Mouse (Mus musculus): Measurements from ENCODE around the gene Slc26a5. TPM values are rescaled to one million over a fixed set of nuclear protein-coding genes. Genes with fewer than 3 reads are reported as not detected.

The Slc26a5 gene
- polyA plus RNA-seq, 1 experiment from 2014 or later: 0.05 TPM

- no peak for ATAC-seq
These were observed 96.9 kb downstream of the Slc26a5 start for GRCm38 (mm10) chr5:21768506-21768905.

More at GRCm38 (mm10) chr5:21768506-21768905, 96.9 kb downstream of the Slc26a5 start:
- Histone ChIP-seq H3K4me1 (replicated peaks) (no peaks in the 10 kb centered on the region), H3K36me3 (peaks cover 68% of the 10 kb centered on the region), H3K4me2 (replicated peaks) (no peak overlapping the region), H3K9me3 (no peaks in the 10 kb centered on the region), H3K4me3 (replicated peaks) (no peak overlapping the region), H3K9ac (replicated peaks) (no peak overlapping the region), H3K27me3 (no peaks in the 10 kb centered on the region), H3K27ac (no peak overlapping the region)
- 95% methylated on average over 4 of the region's 4 CpGs for WGBS

Other genes starting within 250 kb of the Slc26a5 start
- 0.30 and 0.50 TPM in 2 replicates for gene Fbxl13, start 220.0 kb downstream of the Slc26a5 start, polyA plus RNA-seq (2015; fragmentation: Nextera tagmentation; extraction: Ambion mirVana)
- gene Armc10, start 219.8 kb downstream of the Slc26a5 start, polyA plus RNA-seq (2015; fragmentation: Nextera tagmentation; extraction: Ambion mirVana): 80.8 and 82.1 TPM in 2 replicates
- gene Napepld, start 164.2 kb downstream of the Slc26a5 start, polyA plus RNA-seq (2015; fragmentation: Nextera tagmentation; extraction: Ambion mirVana): 4.7 and 5.4 TPM in 2 replicates
- 91.4 and 94.5 TPM in 2 replicates for gene Pmpcb, start 128.5 kb downstream of the Slc26a5 start, polyA plus RNA-seq (2015; fragmentation: Nextera tagmentation; extraction: Ambion mirVana)
- 81.1 and 87.6 TPM in 2 replicates for gene Dnajc2, start 80.4 kb downstream of the Slc26a5 start, polyA plus RNA-seq (2015; fragmentation: Nextera tagmentation; extraction: Ambion mirVana)
- 207 and 215 TPM in 2 replicates for gene Psmc2, start 80.3 kb downstream of the Slc26a5 start, polyA plus RNA-seq (2015; fragmentation: Nextera tagmentation; extraction: Ambion mirVana)